Mouse (Mus musculus) kidney, postnatal 25 days (tissue): ENCODE results near the gene Fam71f2.

Experiments used
- DNase-seq, 2 experiments: peaks; one replicate each; pipeline ENCODE4 v3.0.0; 2021; ENCODE audit warnings: mixed read lengths in 2 of 2

Gene Fam71f2

DNA sequence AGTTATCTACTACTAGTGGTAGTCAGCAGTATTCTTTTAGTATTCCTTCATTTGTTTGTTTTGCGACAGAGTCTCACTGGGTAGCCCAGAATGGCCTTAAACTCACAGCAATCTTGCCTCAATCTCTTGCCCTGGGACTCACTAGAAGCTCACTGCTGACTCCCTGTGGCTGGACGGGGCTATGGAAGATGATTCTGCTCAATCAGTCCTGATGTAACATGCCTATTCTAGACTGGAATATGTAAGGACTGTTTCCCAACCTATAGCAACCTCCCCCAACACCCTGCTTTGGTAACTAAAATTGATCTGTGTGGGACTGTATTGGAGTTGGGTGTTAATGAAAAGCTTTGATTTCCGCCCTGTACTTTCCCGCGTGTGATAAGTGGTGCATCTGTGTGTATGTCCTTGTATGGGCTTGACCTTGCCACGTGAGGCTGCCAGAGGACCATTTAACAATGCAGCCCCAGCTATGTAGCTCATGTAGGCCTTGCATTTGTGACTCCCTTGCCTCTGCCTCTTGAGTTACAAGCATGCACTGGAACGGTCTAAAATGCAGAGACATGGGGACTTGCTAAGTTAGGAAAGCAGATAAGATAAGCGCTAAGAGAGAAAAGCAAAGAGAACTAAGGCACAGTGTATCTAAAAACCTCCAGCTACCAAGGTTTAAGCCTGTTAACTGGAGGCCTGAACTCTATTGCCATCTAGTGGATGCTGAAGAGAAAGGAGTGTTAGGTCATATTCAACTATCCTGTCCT is 703 bp upstream of the Fam71f2 start:
- DNase-seq: peak in 1 of 2 experiments; percentile 41

DNA sequence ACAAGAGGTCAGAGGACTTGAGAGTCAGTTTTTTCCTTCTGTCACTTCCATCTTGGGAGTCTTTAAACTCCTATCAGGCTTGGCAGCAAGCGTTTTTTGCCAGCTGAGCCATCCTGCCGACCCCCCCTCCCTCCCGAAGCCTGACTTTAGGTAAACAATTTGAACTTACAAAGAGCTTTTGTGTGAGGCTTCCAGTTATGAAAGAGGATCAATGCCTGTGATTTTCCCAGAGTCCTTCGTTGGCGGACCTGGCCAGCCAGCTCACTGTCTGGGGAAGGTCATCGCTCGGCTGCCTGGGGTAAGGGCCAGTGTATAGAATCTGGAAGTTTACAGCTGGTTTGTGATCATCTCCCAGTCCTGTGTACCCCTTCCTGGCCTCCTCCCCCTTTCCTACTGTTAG is 1.3 kb downstream of the Fam71f2 start:
- DNase-seq: no peak

GRCm38 (mm10) chr6:29286870-29287269 is 7.5 kb downstream of the Fam71f2 start:
- no peak for DNase-seq

- DNase-seq: no peak
These were observed 8.1 kb downstream of the Fam71f2 start for GRCm38 (mm10) chr6:29287481-29287880.

- DNase-seq: peak; percentile 20 to 54
These were observed 8.6 kb downstream of the Fam71f2 start for GRCm38 (mm10) chr6:29287944-29288343.

GRCm38 (mm10) chr6:29288651-29289050 is 9.3 kb downstream of the Fam71f2 start:
- DNase-seq: no peak

- DNase-seq: no peak
These were observed 19.7 kb downstream of the Fam71f2 start for GRCm38 (mm10) chr6:29299112-29299511.

DNA sequence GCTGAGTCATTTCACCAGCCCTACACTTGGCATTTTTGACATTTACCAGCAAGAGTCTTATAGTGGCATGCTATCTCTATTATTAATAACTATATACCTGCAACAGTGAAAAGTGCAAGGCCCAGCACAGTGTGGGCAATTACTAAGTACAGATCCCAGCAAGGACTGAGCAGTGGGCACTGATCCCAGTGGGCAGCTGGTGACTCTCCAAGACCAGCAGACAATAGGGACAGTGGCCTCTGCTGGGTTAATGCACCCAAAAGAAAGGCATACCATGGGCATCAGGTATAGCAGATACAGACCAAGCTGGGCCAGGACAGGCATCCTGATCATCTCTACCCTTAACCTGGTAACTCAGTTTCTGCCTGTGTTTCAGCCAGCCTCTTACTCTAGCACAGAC is 23.9 kb downstream of the Fam71f2 start:
- DNase-seq: no peak

DNA sequence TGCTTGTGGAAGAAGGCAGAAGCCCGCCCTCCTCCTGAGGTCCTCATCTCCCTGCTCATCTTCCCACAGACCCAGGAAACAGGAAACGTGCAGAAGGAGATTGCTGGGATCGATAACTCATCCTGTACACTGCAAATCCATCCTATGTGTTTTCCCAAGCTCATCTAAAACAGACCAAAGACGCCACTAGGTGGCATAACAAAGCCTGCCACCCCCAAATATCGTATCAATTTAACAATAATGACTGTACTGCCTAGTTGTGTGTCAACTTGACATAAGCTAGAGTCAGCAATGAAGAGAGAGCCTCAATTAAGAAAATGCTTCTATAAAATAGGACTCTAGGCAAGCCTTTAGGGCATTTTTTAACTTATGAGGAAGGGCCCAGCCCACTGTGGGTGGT is 24.3 kb downstream of the Fam71f2 start:
- DNase-seq: no peak

DNA sequence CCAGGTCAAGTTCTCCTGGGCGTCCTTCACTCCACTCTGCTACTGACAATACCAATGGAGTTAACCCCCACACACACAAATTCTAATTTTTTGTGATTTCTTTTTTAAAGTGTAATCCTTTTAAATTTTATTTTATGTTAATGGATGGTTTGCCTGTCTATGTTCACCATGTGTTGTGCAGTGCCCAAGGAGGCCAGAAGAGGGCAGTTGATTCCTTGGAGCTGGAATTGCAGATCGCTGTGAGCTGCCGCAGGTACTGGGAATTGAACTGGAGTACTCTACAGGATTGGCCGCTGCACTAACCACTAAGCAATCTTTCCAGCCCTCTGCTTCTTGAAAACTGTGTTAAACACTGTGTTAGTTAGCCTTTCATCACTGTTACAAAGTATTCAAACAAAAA is 26.1 kb downstream of the Fam71f2 start:
- no peak for DNase-seq

DNA sequence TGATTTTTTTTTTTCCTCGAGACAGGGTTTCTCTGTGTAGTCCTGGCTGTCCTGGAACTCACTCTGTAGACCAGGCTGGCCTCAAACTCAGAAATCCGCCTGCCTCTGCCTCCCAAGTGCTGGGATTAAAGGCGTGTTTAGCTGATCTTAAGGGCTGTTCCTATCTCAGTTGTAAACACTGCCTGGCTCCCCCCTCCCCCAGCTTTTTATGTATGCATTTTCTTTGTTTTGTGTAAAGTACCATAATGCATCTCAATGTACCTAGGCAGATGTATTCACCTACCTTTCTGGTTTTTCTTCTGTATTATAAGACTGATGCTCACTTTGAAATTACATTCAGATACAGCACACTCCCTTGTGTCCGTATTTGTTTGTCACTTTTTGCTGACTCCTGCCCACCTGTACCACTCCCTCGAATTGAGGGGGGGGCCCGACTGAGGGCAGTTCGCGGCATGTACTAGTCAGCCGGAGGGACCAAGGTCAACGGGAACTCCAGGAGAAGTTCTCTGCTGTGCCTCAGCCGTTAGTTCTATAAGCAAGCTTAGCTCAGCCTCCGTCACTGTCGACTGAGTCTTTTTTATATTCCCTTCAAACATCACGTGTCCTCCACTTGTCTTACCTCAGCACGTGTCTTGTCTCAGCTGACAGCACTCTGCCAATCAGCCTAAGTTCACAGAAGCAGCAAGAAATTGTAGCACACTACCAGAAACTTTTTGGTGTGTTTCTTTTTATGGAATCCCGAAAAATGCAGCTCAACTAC is 29.6 kb downstream of the Fam71f2 start:
- DNase-seq: no peak

DNA sequence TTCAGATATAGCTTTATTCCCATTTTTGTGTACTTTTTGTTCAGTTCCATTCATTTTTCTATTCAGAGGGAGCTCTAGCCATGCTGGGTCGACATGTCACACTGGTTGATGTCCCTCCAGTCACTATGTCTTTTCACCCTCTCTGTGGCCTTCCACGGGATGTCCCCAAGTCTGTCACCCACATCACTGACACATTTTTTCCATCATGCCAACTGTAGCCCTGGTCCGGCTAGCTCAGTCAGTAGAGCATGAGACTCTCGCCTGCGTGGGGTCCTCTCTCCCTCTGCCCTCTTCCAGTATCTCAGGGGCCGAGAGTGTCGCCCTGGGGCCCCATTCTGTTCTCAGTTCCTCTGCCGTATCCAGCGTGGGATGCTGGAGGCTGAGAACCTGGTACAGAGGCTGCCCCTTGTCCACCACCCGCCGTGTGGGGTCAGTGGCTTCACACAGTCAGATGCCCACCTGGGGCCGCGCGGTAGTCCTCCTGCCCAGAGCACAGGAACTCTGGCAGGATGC is 34.4 kb downstream of the Fam71f2 start:
- no peak for DNase-seq

- no peak for DNase-seq
These were observed 37.9 kb downstream of the Fam71f2 start for GRCm38 (mm10) chr6:29317286-29317685.

DNA sequence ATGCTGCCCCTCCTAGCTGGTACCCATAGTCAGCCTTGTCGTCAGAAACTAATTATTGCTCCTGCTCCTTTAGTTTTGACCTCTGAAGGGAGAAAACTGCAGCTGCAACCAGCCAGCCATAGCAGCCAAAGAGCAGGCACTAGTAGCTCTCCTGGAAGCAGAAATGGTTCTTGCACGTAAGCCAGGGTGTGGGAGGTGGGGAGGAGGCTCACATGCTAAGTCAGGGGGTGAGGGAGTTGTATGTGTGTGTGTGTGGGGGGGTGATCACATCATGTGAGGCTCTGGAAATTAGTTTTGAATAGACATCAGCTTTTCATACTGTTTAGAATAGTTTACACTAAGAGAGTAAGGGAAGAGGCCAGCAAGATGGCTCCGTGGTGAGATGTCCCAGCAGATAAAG is 38.5 kb downstream of the Fam71f2 start:
- no peak for DNase-seq

DNA sequence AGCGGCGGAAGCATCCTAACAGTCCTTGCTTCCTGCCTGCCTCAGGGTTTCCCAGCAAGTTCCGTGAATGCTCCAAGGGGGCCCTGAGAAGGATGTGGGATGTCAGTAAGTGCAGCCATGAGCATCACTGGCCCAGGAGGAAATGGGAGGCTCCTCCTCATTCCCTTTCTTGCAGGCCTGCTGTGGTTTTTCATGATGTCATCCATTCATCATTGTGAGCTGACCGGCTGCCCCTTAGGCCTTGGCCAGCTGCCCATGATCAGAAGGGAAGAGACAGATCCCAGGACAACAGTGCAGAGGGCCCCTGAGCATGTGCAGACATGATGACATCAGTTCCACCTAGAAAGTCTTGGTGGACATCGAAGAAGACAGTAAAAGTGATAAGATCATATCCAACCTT is 39.5 kb downstream of the Fam71f2 start, which contains the start of gene Fam71f1:
Gene Fam71f1, plus strand, starts transcription at position 262 of the 400 bp plus-strand sequence.
- peak; percentile 33 to 59 for DNase-seq

DNA sequence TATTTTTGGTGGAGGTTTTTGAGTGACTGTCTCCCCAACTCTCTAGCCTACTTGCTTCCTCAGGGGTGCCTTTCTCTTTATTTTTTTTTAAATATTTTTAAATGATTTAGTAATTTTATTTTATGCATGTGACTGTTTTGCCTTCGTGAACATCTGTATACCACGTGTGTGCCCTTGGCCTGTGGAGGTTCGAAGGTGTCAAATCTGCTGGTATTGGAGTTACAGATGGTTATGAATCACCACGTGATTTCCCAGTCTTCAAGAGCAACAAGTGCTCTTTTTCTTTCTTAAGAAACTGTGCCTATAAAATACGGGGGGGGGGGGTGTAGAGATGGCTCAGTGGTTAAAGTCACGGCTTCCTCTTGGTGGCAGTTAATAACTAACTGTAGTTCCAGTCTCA is 42.2 kb downstream of the Fam71f2 start:
- no peak for DNase-seq

DNA sequence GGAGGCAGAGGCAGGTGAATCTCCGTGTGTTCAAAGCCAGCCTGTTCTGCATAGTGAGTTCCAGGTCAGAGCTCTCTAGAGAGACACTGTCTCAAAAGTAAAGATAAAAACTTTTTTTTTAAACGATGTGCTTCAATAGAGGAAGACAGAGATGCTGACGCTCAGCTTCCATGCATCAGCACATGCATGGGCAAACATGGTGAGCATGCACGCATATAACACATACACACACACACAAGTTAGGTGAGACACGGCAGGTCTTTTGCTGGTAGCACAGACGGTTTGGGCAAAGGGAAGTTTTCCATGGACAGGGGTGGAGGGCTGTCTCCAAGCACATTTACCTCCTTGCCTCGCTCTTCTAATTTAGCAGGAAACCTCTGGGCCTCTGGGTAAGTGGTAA is 42.8 kb downstream of the Fam71f2 start:
- no peak for DNase-seq

DNA sequence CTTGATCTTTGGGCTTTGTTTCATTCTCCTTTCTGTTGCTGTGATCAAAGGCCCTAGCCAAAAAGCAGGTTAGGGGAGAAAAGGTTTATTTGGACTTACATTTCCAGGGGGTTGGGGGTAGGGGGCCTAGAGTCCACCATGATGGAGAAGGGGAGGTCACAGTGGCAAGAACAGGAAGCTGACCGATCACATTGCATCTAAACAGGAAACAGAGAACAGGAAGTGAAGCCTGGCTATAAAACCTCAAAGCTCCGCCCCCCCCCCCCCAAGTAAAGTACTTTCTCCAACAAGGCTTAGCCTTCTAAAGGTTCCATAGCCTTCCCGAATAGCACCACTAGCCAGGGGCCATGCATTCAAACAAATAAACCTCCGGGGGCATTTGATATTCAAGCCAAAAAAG is 43.3 kb downstream of the Fam71f2 start:
- DNase-seq: no peak

DNA sequence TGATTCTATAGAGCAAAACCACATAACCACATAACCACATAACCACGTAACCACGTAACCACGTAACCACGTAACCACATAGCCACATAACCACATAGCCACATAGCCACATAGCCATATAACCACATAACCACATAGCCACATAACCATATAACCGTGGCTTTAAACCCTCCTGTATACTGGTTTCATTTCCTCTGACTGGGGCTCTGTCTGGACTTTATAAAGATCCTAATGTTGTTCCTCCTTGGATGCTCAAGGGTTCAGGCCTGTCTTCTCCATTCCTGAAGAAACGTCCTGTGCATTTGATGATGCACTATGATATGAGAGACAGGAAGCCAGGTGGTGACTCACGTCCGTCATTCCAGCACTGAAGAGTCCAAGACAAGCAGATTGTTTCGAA is 47.6 kb downstream of the Fam71f2 start:
- no peak for DNase-seq

- no peak for DNase-seq
These were observed 50.1 kb downstream of the Fam71f2 start for GRCm38 (mm10) chr6:29329514-29329913.
